Mouse (Mus musculus) MEL (cell line): ENCODE results near the gene Siae. TPM values are rescaled to one million over a fixed set of nuclear protein-coding genes. Genes with fewer than 3 reads are reported as not detected.

Experiments used
- DNase-seq: peaks from one replicate; pipeline ENCODE4 v3.0.0; 2011; ENCODE audit warnings: low read depth, low spot score
- H3K27ac ChIP-seq: 2 replicates; pipeline ENCODE4 v1.5.1; 2012; ENCODE audit warnings: low read depth, mild to moderate bottlenecking, control low read depth, low read length, moderate library complexity; ENCODE audit not compliant: control insufficient read depth
- H3K27me3 ChIP-seq, 2 experiments: fragments of 150-350 bp in 1 of 2; sonication (generic) in 1 of 2; 2 replicates each; pipeline ENCODE4 v1.6.1; 2012; ENCODE audit warnings: low read length in 2 of 2, mild to moderate bottlenecking in 2 of 2, improper control_type of control experiment in 1 of 2, moderate library complexity in 1 of 2; ENCODE audit not compliant: insufficient read depth in 2 of 2, control insufficient read depth in 1 of 2
- H3K36me3 ChIP-seq, 2 experiments: 2 replicates each; pipeline ENCODE4 v1.6.1; 2012 to 2014; ENCODE audit warnings: low read length in 2 of 2, improper control_type of control experiment in 1 of 2, inconsistent platforms in 1 of 2, mild to moderate bottlenecking in 1 of 2; ENCODE audit not compliant: insufficient read depth in 2 of 2, control insufficient read depth in 1 of 2
- H3K4me1 ChIP-seq, 2 experiments: fragments of 150-350 bp in 1 of 2; sonication (generic) in 1 of 2; 2 replicates each; pipeline ENCODE4 v1.6.1; 2012; ENCODE audit warnings: low read length in 2 of 2, improper control_type of control experiment in 1 of 2, mild to moderate bottlenecking in 1 of 2; ENCODE audit not compliant: insufficient read depth in 2 of 2, control insufficient read depth in 1 of 2
- H3K4me3 ChIP-seq, 2 experiments: fragments of 150-350 bp in 1 of 2; sonication (generic) in 1 of 2; 2 replicates each; pipeline ENCODE4 v1.5.1; 2012; ENCODE audit warnings: low read depth in 2 of 2, low read length in 2 of 2, mild to moderate bottlenecking in 2 of 2, moderate library complexity in 2 of 2, control low read depth in 1 of 2, improper control_type of control experiment in 1 of 2; ENCODE audit not compliant: control insufficient read depth in 1 of 2, insufficient read depth in 1 of 2
- H3K79me2 ChIP-seq: 2 replicates; pipeline ENCODE4 v1.6.1; 2012; ENCODE audit warnings: mild to moderate bottlenecking, low read length, moderate library complexity; ENCODE audit not compliant: control insufficient read depth, poor library complexity, insufficient read depth
- H3K9ac ChIP-seq: 2 replicates; pipeline ENCODE4 v1.6.1; 2012; ENCODE audit warnings: low read depth, mild to moderate bottlenecking, control low read depth, low read length, moderate library complexity; ENCODE audit not compliant: control insufficient read depth, poor library complexity, severe bottlenecking
- H3K9me3 ChIP-seq: fragments of 150-350 bp; sonication (generic); replicated peaks from 2 replicates; pipeline ENCODE4 v1.6.1; 2012; ENCODE audit warnings: mild to moderate bottlenecking, low read length, improper control_type of control experiment, moderate library complexity; ENCODE audit not compliant: insufficient read depth
- CHD1 ChIP-seq: IDR thresholded peaks from 2 replicates; pipeline ENCODE4 v1.6.1; 2012; ENCODE audit warnings: low read depth, mild to moderate bottlenecking, inconsistent platforms, low read length, improper control_type of control experiment
- CTCF ChIP-seq, 3 experiments: IDR thresholded peaks in 2 of 3; conservative IDR thresholded peaks in 1 of 3; 2 replicates each; pipeline ENCODE4 v1.5.1; 2011 to 2012; ENCODE audit warnings: low read length in 3 of 3, low read depth in 2 of 3, mild to moderate bottlenecking in 2 of 3, improper control_type of control experiment in 1 of 3, inconsistent platforms in 1 of 3, mixed read lengths in 1 of 3, moderate library complexity in 1 of 3; ENCODE audit not compliant: control insufficient read depth in 1 of 3, insufficient read depth in 1 of 3, poor library complexity in 1 of 3, severe bottlenecking in 1 of 3
- ETS1 ChIP-seq: IDR thresholded peaks from 2 replicates; pipeline ENCODE4 v1.6.1; 2012; ENCODE audit warnings: low read depth, mild to moderate bottlenecking, inconsistent platforms, low read length, improper control_type of control experiment, moderate library complexity
- GATA1 ChIP-seq: IDR thresholded peaks from 2 replicates; pipeline ENCODE4 v1.6.1; 2011; ENCODE audit warnings: low read depth, low read length, improper control_type of control experiment
- HCFC1 ChIP-seq: IDR thresholded peaks from 2 replicates; pipeline ENCODE4 v1.6.1; 2012; ENCODE audit warnings: low read depth, mild to moderate bottlenecking, inconsistent platforms, low read length, improper control_type of control experiment, moderate library complexity
- KAT2A ChIP-seq: conservative IDR thresholded peaks from 2 replicates; pipeline ENCODE4 v1.6.1; 2012; ENCODE audit warnings: low read depth, low read length, improper control_type of control experiment, inconsistent platforms
- MAZ ChIP-seq: IDR thresholded peaks from 2 replicates; pipeline ENCODE4 v1.6.1; 2012; ENCODE audit warnings: low read depth, mild to moderate bottlenecking, inconsistent platforms, low read length, improper control_type of control experiment
- MEF2A ChIP-seq: IDR thresholded peaks from 2 replicates; pipeline ENCODE4 v1.6.1; 2014; ENCODE audit warnings: low read depth, mild to moderate bottlenecking, inconsistent platforms, low read length, improper control_type of control experiment; ENCODE audit not compliant: poor library complexity, insufficient replicate concordance, severe bottlenecking; ENCODE audit errors: extremely low read depth
- MXI1 ChIP-seq: IDR thresholded peaks from 2 replicates; pipeline ENCODE4 v1.6.1; 2011; ENCODE audit warnings: mild to moderate bottlenecking, low read depth, low read length, improper control_type of control experiment
- MYB ChIP-seq: IDR thresholded peaks from 2 replicates; pipeline ENCODE4 v1.6.1; 2011; ENCODE audit warnings: mild to moderate bottlenecking, low read depth, low read length, improper control_type of control experiment
- MYC ChIP-seq: IDR thresholded peaks from 2 replicates; pipeline ENCODE4 v1.6.1; 2011; ENCODE audit warnings: low read depth, mild to moderate bottlenecking, low read length, improper control_type of control experiment, moderate library complexity
- POLR2AphosphoS5 ChIP-seq: IDR thresholded peaks from 2 replicates; pipeline ENCODE4 v1.6.1; 2012; ENCODE audit warnings: low read depth, borderline replicate concordance, mild to moderate bottlenecking, inconsistent platforms, low read length, moderate library complexity, mixed read lengths
- SIN3A ChIP-seq: IDR thresholded peaks from 2 replicates; pipeline ENCODE4 v1.6.1; 2012; ENCODE audit warnings: low read length, improper control_type of control experiment, inconsistent platforms
- SMC3 ChIP-seq: IDR thresholded peaks from 2 replicates; pipeline ENCODE4 v1.6.1; 2011; ENCODE audit warnings: low read depth, low read length, improper control_type of control experiment
- TAL1 ChIP-seq: IDR thresholded peaks from 2 replicates; pipeline ENCODE4 v1.6.1; 2012; ENCODE audit warnings: mild to moderate bottlenecking, inconsistent platforms, low read length, moderate library complexity, mixed read lengths
- TCF12 ChIP-seq: IDR thresholded peaks from 2 replicates; pipeline ENCODE4 v1.6.1; 2014; ENCODE audit warnings: low read depth, mild to moderate bottlenecking, inconsistent platforms, low read length, improper control_type of control experiment, moderate library complexity
- USF1 ChIP-seq: IDR thresholded peaks from 2 replicates; pipeline ENCODE4 v1.6.1; 2014; ENCODE audit warnings: low read depth, mild to moderate bottlenecking, inconsistent platforms, low read length, improper control_type of control experiment, moderate library complexity
- USF2 ChIP-seq, 2 experiments: IDR thresholded peaks; 2 replicates each; pipeline ENCODE4 v1.6.1; 2011 to 2012; ENCODE audit warnings: improper control_type of control experiment in 2 of 2, low read length in 2 of 2, borderline replicate concordance in 1 of 2, inconsistent platforms in 1 of 2, low read depth in 1 of 2, mild to moderate bottlenecking in 1 of 2; ENCODE audit not compliant: insufficient read depth in 1 of 2
- polyA plus RNA-seq, 2 experiments: library from polyadenylated mRNA; stranded (reverse) in 1 of 2; unstranded in 1 of 2; fragments of >175 nt in 1 of 2; fragments of >200 nt in 1 of 2; gene quantifications; 2 replicates each; pipeline versions ENCODE4 v1.2.1 to v1.2.4; 2012; ENCODE audit warnings: low replicate concordance in 2 of 2, low read depth in 1 of 2; ENCODE audit not compliant: insufficient read length in 2 of 2, insufficient read depth in 1 of 2, missing spikeins in 1 of 2
- total RNA-seq: library from RNA; depleted of rRNA; stranded (reverse); fragments of 300-350 nt; gene quantifications from 2 replicates; pipeline ENCODE4 v1.2.3, GENCODE M21; 2012

Siae gene
- total and polyA plus RNA-seq, 3 experiments, result 4.9 to 9.2 TPM; not detected in 1

DNA sequence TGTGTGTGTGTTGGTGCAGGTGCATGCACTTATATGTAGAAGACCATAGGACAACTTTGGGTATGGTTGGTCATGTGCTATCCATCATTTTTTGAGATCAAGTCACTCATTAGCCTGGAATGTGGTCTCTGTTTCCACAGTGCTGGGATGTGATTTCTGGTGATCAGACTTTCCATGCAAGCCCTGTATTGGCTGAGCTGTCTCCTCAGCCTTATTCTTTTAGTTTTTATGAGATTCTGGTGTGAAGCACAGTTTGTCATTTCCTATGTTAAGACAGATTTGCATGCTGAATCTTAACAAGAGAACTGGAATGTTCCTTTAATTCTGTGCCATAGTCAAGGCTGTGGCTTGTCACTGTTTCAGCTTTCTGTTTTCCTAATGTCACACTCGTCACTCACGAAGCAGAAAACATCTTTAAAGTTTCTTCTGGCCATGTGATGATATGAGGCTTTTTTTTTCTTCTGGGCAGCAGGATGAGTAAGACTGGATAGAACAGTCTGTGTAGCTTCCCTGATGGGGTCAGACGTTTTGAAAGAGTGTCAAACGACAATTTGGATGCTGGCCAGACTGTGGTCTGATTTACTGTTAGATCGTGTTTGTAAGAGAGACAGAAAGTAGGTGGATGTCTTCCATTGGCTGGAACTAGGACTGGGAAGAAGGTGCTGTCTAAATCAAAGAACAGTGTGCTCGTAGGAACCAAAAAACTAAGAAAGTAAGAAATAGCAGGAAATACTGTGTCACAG is 81.5 kb downstream of the Siae start:
- TF ChIP-seq MYB (no peak), TAL1 (no peak), CTCF (IDR thresholded peaks at IDR 0.05 in 2 of 3, conservative IDR thresholded peaks at IDR 0.05 in 1 of 3; ENCODE audit: control insufficient read depth in 1 of 3, insufficient read depth in 1 of 3, low read depth in 2 of 3, low read length in 3 of 3, poor library complexity in 1 of 3, severe bottlenecking in 1 of 3) (no peak), USF1 (no peak)
- Histone ChIP-seq H3K79me2 (no peaks in the 10 kb centered on the region), H3K9me3 (no peaks in the 10 kb centered on the region), H3K4me3 (no peak overlapping the region), H3K27me3 (no peaks in the 10 kb centered on the region), H3K36me3 (no peaks in the 10 kb centered on the region), H3K9ac (no peak overlapping the region), H3K4me1 (no peaks in the 10 kb centered on the region), H3K27ac (no peak overlapping the region)
- DNase-seq, result peak; percentile 37

DNA sequence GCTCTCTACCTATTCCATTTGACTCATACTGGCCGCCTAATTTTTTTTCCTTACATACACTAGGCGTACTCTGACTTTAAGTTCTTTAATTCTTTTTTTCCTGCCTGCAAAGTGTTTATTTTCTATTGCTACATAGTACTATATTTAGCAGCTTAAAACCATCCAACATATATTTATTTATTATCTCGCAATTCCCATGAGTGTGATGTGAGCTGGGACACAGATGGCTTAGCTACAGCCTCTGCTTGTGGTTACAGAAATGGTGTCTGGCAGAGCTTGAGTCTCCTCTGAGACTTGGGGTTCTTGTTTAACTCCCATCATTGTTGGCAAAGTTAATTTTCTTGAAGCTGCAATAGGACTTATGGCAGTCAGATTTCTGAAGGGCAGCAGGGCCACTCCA is 83.2 kb downstream of the Siae start:
- no peak for TF ChIP-seq MEF2A
- TF ChIP-seq ETS1, result no peak
- TF ChIP-seq MXI1, result no peak
- TF ChIP-seq CHD1, result no peak
- TF ChIP-seq, all 39 proteins: peak for 0
- H3K9ac ChIP-seq, result no peak overlapping the region
- no peak overlapping the region for H3K4me3 ChIP-seq
- no peaks in the 10 kb centered on the region for H3K27me3 ChIP-seq
- DNase-seq, result no peak
- no peaks in the 10 kb centered on the region for H3K36me3 ChIP-seq
- H3K27ac ChIP-seq, result no peak overlapping the region
- no peaks in the 10 kb centered on the region for H3K4me1 ChIP-seq
- H3K79me2 ChIP-seq, result no peaks in the 10 kb centered on the region
- no peaks in the 10 kb centered on the region for H3K9me3 ChIP-seq

DNA sequence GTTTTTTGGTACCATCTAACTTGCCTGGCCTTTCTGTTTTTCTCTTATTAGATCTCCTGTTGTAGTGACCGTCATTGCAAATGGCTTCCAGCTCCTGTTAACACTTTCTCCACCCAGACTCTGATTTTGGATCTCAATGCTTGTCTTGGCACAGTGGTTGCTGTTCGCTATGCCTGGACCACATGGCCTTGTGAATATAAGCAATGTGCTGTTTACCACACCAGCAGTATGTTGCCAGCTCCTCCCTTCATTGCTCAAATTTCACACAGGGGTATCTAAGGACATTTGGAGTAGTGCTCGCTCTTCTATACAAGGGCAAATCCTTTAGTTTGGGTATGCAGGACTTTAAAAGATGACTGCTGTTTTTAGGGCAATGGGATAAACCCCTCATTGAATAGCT is 90.7 kb downstream of the Siae start:
- Histone ChIP-seq H3K79me2 (no peaks in the 10 kb centered on the region), H3K4me1 (no peaks in the 10 kb centered on the region), H3K27me3 (no peaks in the 10 kb centered on the region), H3K4me3 (no peak overlapping the region), H3K27ac (no peak overlapping the region)
- TF ChIP-seq MYC (no peak), SIN3A (no peak), USF2 (IDR thresholded peaks at IDR 0.05; ENCODE audit: borderline replicate concordance in 1 of 2, insufficient read depth in 1 of 2, low read depth in 1 of 2, low read length in 2 of 2) (no peak), MEF2A (no peak), MAZ (no peak), SMC3 (no peak), POLR2AphosphoS5 (no peak), CHD1 (no peak), TCF12 (no peak), HCFC1 (no peak), GATA1 (no peak), KAT2A (no peak)
- TF ChIP-seq, all 39 proteins: peak for 0
- peaks cover 0 to 12% of the 10 kb centered on the region in 2 experiments; a peak in 2 of 4 replicates for H3K36me3 ChIP-seq
- H3K9me3 ChIP-seq, result no peaks in the 10 kb centered on the region
- no peak overlapping the region for H3K9ac ChIP-seq
- no peak for DNase-seq
